In the genomic region with DNA sequence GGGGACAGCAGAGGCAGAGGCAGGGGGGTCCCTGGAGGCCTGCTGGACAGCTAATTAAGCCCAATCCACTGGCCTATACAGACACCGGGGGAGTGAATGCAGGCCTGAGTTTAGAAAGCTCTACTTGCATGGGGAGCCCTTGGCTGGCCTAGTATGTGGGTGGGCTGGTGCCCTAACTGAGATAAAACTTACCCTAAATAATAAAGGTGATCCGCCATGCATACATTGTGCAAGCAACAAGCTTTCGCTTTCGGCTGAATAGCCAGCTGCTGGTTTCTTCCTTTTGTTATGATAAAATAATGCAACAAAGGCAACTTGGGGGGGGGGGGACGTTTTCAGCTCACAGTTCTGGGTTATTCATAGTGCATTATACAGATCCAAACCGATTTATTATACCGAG, we compare ENCODE assay signal across 12 mouse cellular contexts. TPM values are rescaled to one million over a fixed set of nuclear protein-coding genes. Genes with fewer than 3 reads are reported as not detected.
A peak's percentile ranks its signal among the peaks of the same experiment; 100 is the strongest.
DNase-seq lines count a peak whose midpoint lies in the region; ATAC-seq and TF ChIP-seq lines count a peak whose summit lies in the region.
"Had no signal": no experiment of that assay in that cellular context is flagged by ENCODE, and none has a peak within 500 bp of the region (broad histone marks: within the 10 kb centered on the region; RNA-seq: fewer than 3 reads in every experiment).

No protein-coding gene starts in this region.

- no peak overlapping the region for H3K4me3 ChIP-seq in kidney, embryonic 15.5 days (replicated peaks)
- no peak overlapping the region for H3K4me3 ChIP-seq in ES-Bruce4 (ENCODE audit: low read depth, low read length)
- H3K4me3 ChIP-seq in liver, embryonic 14.5 days (ENCODE audit: insufficient read depth in 1 of 2, low read depth in 2 of 2, low read length in 2 of 2): peak overlapping the region in 1 of 2 experiments; percentile 66; a peak in 2 of 4 replicates

- no peak overlapping the region for H3K4me2 ChIP-seq in kidney, embryonic 15.5 days
- H3K4me2 ChIP-seq in liver, embryonic 14.5 days (ENCODE audit: low read depth): peak overlapping the region; percentile 82

- no peaks in the 10 kb centered on the region for H3K9me3 ChIP-seq in kidney, embryonic 15.5 days (replicated peaks)
- H3K9me3 ChIP-seq in ES-Bruce4 (replicated peaks; ENCODE audit: control insufficient read depth, insufficient read depth, low read length, poor library complexity, severe bottlenecking): no peaks in the 10 kb centered on the region
- no peaks in the 10 kb centered on the region for H3K9me3 ChIP-seq in liver, embryonic 14.5 days (ENCODE audit: control insufficient read depth, low read length)

- TF ChIP-seq CTCF in ES-Bruce4 (IDR thresholded peaks at IDR 0.05; ENCODE audit: low read depth, low read length): no peak
- no peak for TF ChIP-seq CTCF in liver, embryonic 14.5 days (IDR thresholded peaks at IDR 0.05; ENCODE audit: low read depth)

- peak overlapping the region; percentile 99 for H3K27ac ChIP-seq in kidney, embryonic 15.5 days
- H3K27ac ChIP-seq in ES-Bruce4 (ENCODE audit: insufficient read depth, low read length): peak overlapping the region; percentile 94
- H3K27ac ChIP-seq in liver, embryonic 14.5 days: peak overlapping the region; percentile 97

- peak; percentile 41 for DNase-seq in cerebellum, adult 11-12 months
- DNase-seq in cerebellum, postnatal 10 days: no peak
- no peak for DNase-seq in kidney, adult 18-20 months
- DNase-seq in liver, embryonic 14.5 days (ENCODE audit: low read depth in 3 of 3, low spot score in 3 of 3): no peak
- DNase-seq in adipocyte (ENCODE audit: low spot score): no peak
- DNase-seq in adrenal gland, postnatal 4 days (ENCODE audit: low spot score in 2 of 2): no peak

- H3K4me1 ChIP-seq in kidney, embryonic 15.5 days: peaks cover 15% of the 10 kb centered on the region
- peaks cover 1% of the 10 kb centered on the region for H3K4me1 ChIP-seq in ES-Bruce4 (ENCODE audit: control insufficient read depth, insufficient read depth, low read length)
- H3K4me1 ChIP-seq in liver, embryonic 14.5 days (replicated peaks; ENCODE audit: control insufficient read depth in 2 of 2, insufficient read depth in 2 of 2, low read length in 1 of 2): peaks cover 14 to 31% of the 10 kb centered on the region in 2 experiments

- no peak overlapping the region for H3K9ac ChIP-seq in kidney, embryonic 15.5 days
- H3K9ac ChIP-seq in ES-Bruce4 (ENCODE audit: low read depth, poor library complexity, severe bottlenecking): no peak overlapping the region
- H3K9ac ChIP-seq in liver, embryonic 14.5 days (replicated peaks): peak overlapping the region; percentile 2; the same call in 1 of the 2 replicates

- no peak for TF ChIP-seq POLR2A in ES-Bruce4 (IDR thresholded peaks at IDR 0.05; ENCODE audit: insufficient read depth, low read length)

- 0 out of 2 replicates have a peak, but pooled peaks have one; percentile 41 for TF ChIP-seq EP300 in ES-Bruce4 (IDR thresholded peaks at IDR 0.05; ENCODE audit: insufficient read depth, low read depth, low read length)
- TF ChIP-seq EP300 in liver, embryonic 14.5 days (IDR thresholded peaks at IDR 0.05; ENCODE audit: low read depth): no peak

- H3K27me3 ChIP-seq in kidney, embryonic 15.5 days: no peaks in the 10 kb centered on the region
- H3K27me3 ChIP-seq in ES-Bruce4 (ENCODE audit: control insufficient read depth, insufficient read depth, low read length, poor library complexity, severe bottlenecking): no peaks in the 10 kb centered on the region
- H3K27me3 ChIP-seq in liver, embryonic 14.5 days (ENCODE audit: control insufficient read depth, insufficient read depth, low read length): no peaks in the 10 kb centered on the region

- no peaks in the 10 kb centered on the region for H3K36me3 ChIP-seq in kidney, embryonic 15.5 days
- no peaks in the 10 kb centered on the region for H3K36me3 ChIP-seq in ES-Bruce4 (ENCODE audit: control insufficient read depth, insufficient read depth, low read length, poor library complexity, severe bottlenecking)
- H3K36me3 ChIP-seq in liver, embryonic 14.5 days (replicated peaks; ENCODE audit: control insufficient read depth, insufficient read depth, low read depth): no peaks in the 10 kb centered on the region

- 78% methylated on average over 7 of the region's 7 CpGs for WGBS in kidney, embryonic 15.5 days
- 74% methylated on average over 7 of the region's 7 CpGs for WGBS in liver, embryonic 14.5 days (ENCODE audit: insufficient replicate concordance)

- ATAC-seq in kidney, embryonic 15.5 days (replicated peaks; ENCODE audit: low FRiP score): no peak
- ATAC-seq in liver, embryonic 14.5 days (ENCODE audit: insufficient read depth): no peak

RNA-seq across cellular contexts. Expression of a gene that starts 18.9 kb away (rescaled TPM):
- polyA plus RNA-seq in kidney, embryonic 15.5 days (2015; fragmentation: Nextera tagmentation; extraction: Ambion mirVana): 748 and 781 TPM in 2 replicates
- 1,007 and 1,035 TPM in 2 replicates for polyA plus RNA-seq in ES-Bruce4 (2011; ENCODE audit: insufficient read depth, insufficient read length, low read depth, missing spikeins)
- polyA plus RNA-seq in liver, embryonic 14.5 days (2012; rRNA removed): 222 and 368 TPM in 2 replicates
- 457 and 507 TPM in 2 replicates for polyA plus RNA-seq in liver, embryonic 14.5 days (2014; fragmentation: Nextera tagmentation; extraction: Ambion mirVana)
- 100 to 1,000 TPM; 445 to 477 TPM for total RNA-seq in adrenal gland, postnatal 4 days (2021)

RNA-seq across cellular contexts. Expression of a gene that starts 19.3 kb away (rescaled TPM):
- polyA plus RNA-seq in kidney, embryonic 15.5 days (2015; fragmentation: Nextera tagmentation; extraction: Ambion mirVana): 9.4 and 12.7 TPM in 2 replicates
- 8.8 and 9.4 TPM in 2 replicates for polyA plus RNA-seq in ES-Bruce4 (2011; ENCODE audit: insufficient read depth, insufficient read length, low read depth, missing spikeins)
- polyA plus RNA-seq in liver, embryonic 14.5 days (2012; rRNA removed): 1.2 and 2.0 TPM in 2 replicates
- polyA plus RNA-seq in liver, embryonic 14.5 days (2014; fragmentation: Nextera tagmentation; extraction: Ambion mirVana): 2.9 and 3.5 TPM in 2 replicates
- total RNA-seq in adrenal gland, postnatal 4 days (2021): 1 to 10 TPM; 4.9 to 5.7 TPM

RNA-seq across cellular contexts. Expression of a gene that starts 40.2 kb away (rescaled TPM):
- polyA plus RNA-seq in kidney, embryonic 15.5 days (2015; fragmentation: Nextera tagmentation; extraction: Ambion mirVana): 99.7 and 102 TPM in 2 replicates
- polyA plus RNA-seq in ES-Bruce4 (2011; ENCODE audit: insufficient read depth, insufficient read length, low read depth, missing spikeins): 9.5 TPM in 2 replicates
- 13.5 and 15.0 TPM in 2 replicates for polyA plus RNA-seq in liver, embryonic 14.5 days (2012; rRNA removed)
- polyA plus RNA-seq in liver, embryonic 14.5 days (2014; fragmentation: Nextera tagmentation; extraction: Ambion mirVana): 30.3 and 32.4 TPM in 2 replicates
- total RNA-seq in adrenal gland, postnatal 4 days (2021): 10 to 100 TPM; 38.9 to 42.3 TPM

RNA-seq across cellular contexts. Expression of a gene that starts 56.3 kb away (rescaled TPM):
- polyA plus RNA-seq in kidney, embryonic 15.5 days (2015; fragmentation: Nextera tagmentation; extraction: Ambion mirVana): 81.2 and 92.6 TPM in 2 replicates
- not detected in 2 replicates for polyA plus RNA-seq in ES-Bruce4 (2011; ENCODE audit: insufficient read depth, insufficient read length, low read depth, missing spikeins)
- polyA plus RNA-seq in liver, embryonic 14.5 days (2012; rRNA removed): not detected in 2 replicates
- polyA plus RNA-seq in liver, embryonic 14.5 days (2014; fragmentation: Nextera tagmentation; extraction: Ambion mirVana): not detected in 2 replicates
- total RNA-seq in adrenal gland, postnatal 4 days (2021): 1 to 10 TPM in 1 of 2 experiments, not detected in 1; 5.6 TPM
- total RNA-seq: adrenal gland, adult 18-20 months; common myeloid progenitor, adult 5-6 weeks; left cerebral cortex, adult 8-10 months; megakaryocyte-erythroid progenitor cell, adult 5-6 weeks had no signal
